In genomic region chr10:116205580-116206358, GRCm38 (mm10) we compare ENCODE assay signal across 10 mouse cellular contexts.
DNase-seq lines count a peak whose midpoint lies in the region; ATAC-seq and TF ChIP-seq lines count a peak whose summit lies in the region.
"Had no signal": no experiment of that assay in that cellular context is flagged by ENCODE, and none has a peak within 500 bp of the region (broad histone marks: within the 10 kb centered on the region; RNA-seq: fewer than 3 reads in every experiment).

No protein-coding gene starts in this region.

- H3K4me1 ChIP-seq in kidney, adult 2 months (ENCODE audit: control insufficient read depth, insufficient read depth, low read length) = peaks cover 10% of the 10 kb centered on the region; the same call in 1 of the 2 replicates
- no peaks in the 10 kb centered on the region; the same call in 1 of the 2 replicates for H3K4me1 ChIP-seq in liver, embryonic 16.5 days (ENCODE audit: control insufficient read depth, low read depth, low read length)

- H3K36me3 ChIP-seq in kidney, adult 2 months (ENCODE audit: control insufficient read depth, insufficient read depth, low read length) = no peaks in the 10 kb centered on the region
- H3K36me3 ChIP-seq in liver, embryonic 16.5 days (ENCODE audit: control insufficient read depth, insufficient read depth) = no peaks in the 10 kb centered on the region

- no peak overlapping the region for H3K9ac ChIP-seq in liver, embryonic 16.5 days (ENCODE audit: low read depth, low read length)

- 38% methylated on average over 15 of the region's 15 CpGs for WGBS in kidney, adult 2 months
- 21% methylated on average over 15 of the region's 15 CpGs for whole genome bisulfite sequencing in liver, embryonic 16.5 days (ENCODE audit: insufficient replicate concordance)

- H3K9me3 ChIP-seq in liver, embryonic 16.5 days (replicated peaks; ENCODE audit: control insufficient read depth, low read length) = no peaks in the 10 kb centered on the region

- peak overlapping the region; percentile 82 for H3K27ac ChIP-seq in kidney, adult 2 months (ENCODE audit: insufficient read depth, low read depth, low read length)
- H3K27ac ChIP-seq in liver, embryonic 16.5 days (ENCODE audit: low read length) = no peak overlapping the region
- H3K27ac ChIP-seq: macrophage had no signal

- H3K4me3 ChIP-seq in kidney, adult 2 months (ENCODE audit: insufficient read depth, low read depth, low read length) = no peak overlapping the region
- no peak overlapping the region for H3K4me3 ChIP-seq in liver, embryonic 16.5 days (ENCODE audit: low read depth, low read length)

- no peak for TF ChIP-seq CTCF in kidney, adult 2 months (conservative IDR thresholded peaks at IDR 0.05; ENCODE audit: insufficient read depth, insufficient read length, low read depth, low read length)

- TF ChIP-seq POLR2A in kidney, adult 2 months (IDR thresholded peaks at IDR 0.05; ENCODE audit: low read depth, low read length) = no peak

- DNase-seq in adrenal gland, adult 2 months = peak; percentile 41
- DNase-seq in adrenal gland, postnatal 36 days = no peak
- DNase-seq in c-Kit-positive CD71-positive TER-119-positive erythroid progenitor cells, embryonic 14.5 days (ENCODE audit: low spot score) = peak; percentile 57
- peak; percentile 87 for DNase-seq in kidney, adult 2 months
- DNase-seq in retina, embryonic 14.5 days (ENCODE audit: low spot score) = no peak
- no peak for DNase-seq in cerebellum, postnatal 25 days
- no peak for DNase-seq in left cerebral cortex, postnatal 25 days (ENCODE audit: low spot score in 2 of 2)
- DNase-seq: cerebellum, adult 9-11 months had no signal

- no peaks in the 10 kb centered on the region for H3K27me3 ChIP-seq in kidney, adult 2 months (replicated peaks; ENCODE audit: control insufficient read depth, insufficient read depth, low read length)
- no peaks in the 10 kb centered on the region for H3K27me3 ChIP-seq in liver, embryonic 16.5 days (ENCODE audit: control insufficient read depth, insufficient read depth, low read depth, low read length)

- peak overlapping the region; percentile 20; the same call in 1 of the 2 replicates for H3K4me2 ChIP-seq in liver, embryonic 16.5 days (ENCODE audit: low read depth, low read length)

- ATAC-seq in liver, embryonic 16.5 days (ENCODE audit: low read depth) = peak; percentile 72

- intact Hi-C loops in left cerebral cortex, postnatal 25 days (cut with DNase I) = loop anchor here (5.0 kb wide), 2 partner anchors 62 to 687 kb away; no protein-coding TSS in a partner anchor

Comparison
In these comparisons a context has a peak if more than half of its experiments do, and no peak if none do; other contexts are left out.
1. DNase-seq: peak in adrenal gland, adult 2 months (single experiment), c-Kit-positive CD71-positive TER-119-positive erythroid progenitor cells, embryonic 14.5 days (single experiment) and kidney, adult 2 months (single experiment); none in adrenal gland, postnatal 36 days (0 of 2), retina, embryonic 14.5 days (single experiment), cerebellum, postnatal 25 days (0 of 2) and left cerebral cortex, postnatal 25 days (0 of 2).